Mouse (Mus musculus): ENCODE measurements around the gene Vmn2r15. TPM values are rescaled to one million over a fixed set of nuclear protein-coding genes. Genes with fewer than 3 reads are reported as not detected.

The Vmn2r15 gene
- not detected for total RNA-seq (2021)
- long read RNA-seq, experiment 1 = 0 reads
- long read RNA-seq, experiment 2 = 0 reads

DNA sequence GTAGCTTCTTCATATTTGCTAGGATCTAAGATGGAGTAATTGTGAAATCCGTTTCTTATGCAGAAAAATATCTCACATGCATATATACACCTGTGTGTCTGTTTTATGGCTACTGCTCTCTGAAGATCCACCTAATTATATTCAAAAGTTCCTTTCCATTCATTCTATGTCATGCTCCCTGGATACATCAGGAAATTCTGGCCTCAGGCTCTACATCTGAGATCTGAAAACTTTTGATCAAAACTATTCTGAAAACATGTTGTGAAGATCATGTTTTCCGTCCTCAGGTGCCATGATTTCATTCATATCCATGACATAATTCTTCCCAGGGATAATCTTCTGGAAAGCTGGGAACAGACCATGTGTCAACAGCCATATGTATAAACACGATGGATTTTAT is at the start of gene Vmn2r15:
Gene Vmn2r15, minus strand, starts transcription at position 101 of the 400 bp plus-strand sequence.
- no peak for DNase-seq

DNA sequence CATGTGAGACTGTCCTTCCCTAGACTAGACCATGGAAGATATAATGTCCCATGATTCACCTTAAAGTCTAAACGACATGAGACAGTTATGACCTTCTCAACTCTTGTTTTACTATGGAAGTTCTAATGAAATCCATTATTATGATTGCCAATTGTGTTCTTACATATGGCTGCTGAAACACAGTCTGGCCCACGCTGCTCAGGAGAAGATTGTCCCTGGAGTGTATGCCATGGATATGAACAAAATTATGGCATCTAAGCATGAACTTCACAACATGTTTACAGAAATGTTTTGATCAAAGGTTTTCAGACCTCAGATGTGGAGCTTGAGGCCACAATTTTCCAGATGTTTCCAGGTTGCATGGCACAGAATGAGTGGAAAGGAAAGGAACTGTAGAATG is 32.4 kb upstream of the Vmn2r15 start, which contains the start of gene Vmn2r16:
Gene Vmn2r16, plus strand, starts transcription at position 301 of the 400 bp plus-strand sequence.
- no peak for DNase-seq

DNA sequence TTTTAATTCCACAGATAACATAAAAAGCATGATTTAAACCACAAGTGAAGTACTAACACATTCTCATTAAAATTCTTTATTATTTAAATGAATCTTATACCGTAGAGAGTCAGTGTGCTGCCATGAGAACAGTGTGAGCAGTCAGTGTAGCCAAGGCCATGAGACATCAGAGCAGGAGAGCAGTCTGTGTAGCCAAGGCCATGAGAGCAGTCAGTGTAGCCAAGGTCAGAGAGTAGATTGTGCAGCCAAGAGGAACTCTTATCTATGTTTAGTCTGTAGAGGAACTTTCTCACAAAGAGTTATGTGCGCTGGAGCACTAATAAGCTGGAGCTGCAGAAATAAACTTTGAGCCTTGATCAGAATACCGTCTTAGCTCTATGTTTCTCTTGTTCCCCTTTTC is 2.8 kb downstream of the Vmn2r15 start:
- no peak for DNase-seq

Other genes starting within 250 kb of the Vmn2r15 start
- not detected for gene Vmn2r11, start 238.1 kb downstream of the Vmn2r15 start, total RNA-seq (2021)
- gene Vmn2r12, start 199.7 kb downstream of the Vmn2r15 start, total RNA-seq (2021) = not detected
- gene Vmn2r13, start 105.4 kb downstream of the Vmn2r15 start, total RNA-seq (2021) = not detected
- not detected for gene Vmn2r14, start 72.9 kb downstream of the Vmn2r15 start, total RNA-seq (2021)
- gene Vmn2r16, start 32.5 kb upstream of the Vmn2r15 start, total RNA-seq (2021) = not detected
- not detected for gene Vmn2r17, start 122.0 kb upstream of the Vmn2r15 start, total RNA-seq (2021)